ENCODE assay signal across 26 mouse cellular contexts in genomic region chr5:35740716-35741115, GRCm38 (mm10). TPM values are rescaled to one million over a fixed set of nuclear protein-coding genes. Genes with fewer than 3 reads are reported as not detected.
A peak's percentile ranks its signal among the peaks of the same experiment; 100 is the strongest.
DNase-seq lines count a peak whose midpoint lies in the region; ATAC-seq lines count a peak whose summit lies in the region.
"Had no signal": no experiment of that assay in that cellular context is flagged by ENCODE, and none has a peak within 500 bp of the region (broad histone marks: within the 10 kb centered on the region; RNA-seq: fewer than 3 reads in every experiment).

No protein-coding gene starts in this region.

- no peak overlapping the region for H3K4me3 ChIP-seq in heart, embryonic 15.5 days
- no peak overlapping the region for H3K4me3 ChIP-seq in lung, embryonic 15.5 days
- H3K4me3 ChIP-seq in stomach, embryonic 16.5 days (replicated peaks; ENCODE audit: low read length): no peak overlapping the region
- H3K4me3 ChIP-seq: embryonic facial prominence, embryonic 13.5 days; heart, embryonic 12.5 days; left cerebral cortex, adult 2 months; limb, embryonic 15.5 days; midbrain, embryonic 15.5 days; neural tube, embryonic 13.5 days had no signal

- no peaks in the 10 kb centered on the region for H3K36me3 ChIP-seq in heart, embryonic 15.5 days
- H3K36me3 ChIP-seq in lung, embryonic 15.5 days: no peaks in the 10 kb centered on the region
- no peaks in the 10 kb centered on the region for H3K36me3 ChIP-seq in stomach, embryonic 16.5 days (ENCODE audit: control insufficient read depth, insufficient read depth, low read length)
- H3K36me3 ChIP-seq: embryonic facial prominence, embryonic 13.5 days; G1E; heart, embryonic 12.5 days; limb, embryonic 15.5 days; midbrain, embryonic 15.5 days; neural tube, embryonic 13.5 days had no signal

- H3K9ac ChIP-seq in heart, embryonic 15.5 days: no peak overlapping the region
- no peak overlapping the region for H3K9ac ChIP-seq in lung, embryonic 15.5 days
- no peak overlapping the region for H3K9ac ChIP-seq in stomach, embryonic 16.5 days (ENCODE audit: low read length)
- H3K9ac ChIP-seq: embryonic facial prominence, embryonic 13.5 days; heart, embryonic 12.5 days; limb, embryonic 15.5 days; liver, embryonic 14.5 days; midbrain, embryonic 15.5 days; neural tube, embryonic 13.5 days had no signal

- no peaks in the 10 kb centered on the region for H3K9me3 ChIP-seq in heart, embryonic 15.5 days (replicated peaks)
- no peaks in the 10 kb centered on the region for H3K9me3 ChIP-seq in lung, embryonic 15.5 days
- H3K9me3 ChIP-seq in stomach, embryonic 16.5 days (replicated peaks; ENCODE audit: control insufficient read depth, low read length): no peaks in the 10 kb centered on the region
- H3K9me3 ChIP-seq: embryonic facial prominence, embryonic 13.5 days; G1E; heart, embryonic 12.5 days; limb, embryonic 15.5 days; midbrain, embryonic 15.5 days; neural tube, embryonic 13.5 days had no signal

- 0 out of 2 replicates have a peak, but pooled peaks cover 3% of the 10 kb centered on the region for H3K27me3 ChIP-seq in heart, embryonic 15.5 days
- no peaks in the 10 kb centered on the region; the same call in 1 of the 2 replicates for H3K27me3 ChIP-seq in lung, embryonic 15.5 days
- no peaks in the 10 kb centered on the region for H3K27me3 ChIP-seq in stomach, embryonic 16.5 days (ENCODE audit: control insufficient read depth, insufficient read depth, low read length)
- H3K27me3 ChIP-seq: Patski had no signal

- DNase-seq in heart, adult 9 months (ENCODE audit: low spot score in 2 of 2): no peak
- DNase-seq in lung, postnatal 14 days: no peak
- peak; percentile 70 for DNase-seq in R1 (ENCODE audit: low read depth, low spot score)
- no peak for DNase-seq in cerebellum, postnatal 10 days
- DNase-seq: cerebellum, adult 11-12 months; cerebellum, postnatal 14 days; embryo, embryonic 11 days; left cerebral cortex, postnatal 4 days; retina, postnatal 1 day; right cerebral cortex, postnatal 25 days; spleen, adult 18-20 months had no signal

- H3K4me1 ChIP-seq in heart, embryonic 15.5 days (replicated peaks): peaks cover 54% of the 10 kb centered on the region
- H3K4me1 ChIP-seq in lung, embryonic 15.5 days: peaks cover 39% of the 10 kb centered on the region
- H3K4me1 ChIP-seq in stomach, embryonic 16.5 days (ENCODE audit: control insufficient read depth, insufficient read depth, low read length): peaks cover 12% of the 10 kb centered on the region
- H3K4me1 ChIP-seq: midbrain, embryonic 15.5 days had no signal

- no peak overlapping the region for H3K4me2 ChIP-seq in heart, embryonic 15.5 days
- H3K4me2 ChIP-seq in lung, embryonic 15.5 days: no peak overlapping the region
- H3K4me2 ChIP-seq in stomach, embryonic 16.5 days (ENCODE audit: low read depth, low read length): 0 out of 2 replicates have a peak overlapping the region, but pooled peaks have one; percentile 6
- H3K4me2 ChIP-seq: embryonic facial prominence, embryonic 13.5 days; limb, embryonic 15.5 days; midbrain, embryonic 15.5 days; neural tube, embryonic 13.5 days had no signal

- no peak for ATAC-seq in heart, embryonic 15.5 days (replicated peaks; ENCODE audit: insufficient number of reproducible peaks, insufficient read depth, low FRiP score, low read depth)
- ATAC-seq in lung, embryonic 15.5 days (ENCODE audit: borderline replicate concordance, extremely low read depth, low FRiP score, low TSS enrichment): no peak
- no peak for ATAC-seq in stomach, embryonic 16.5 days (ENCODE audit: insufficient read depth, low FRiP score)
- ATAC-seq in megakaryocyte progenitor cell, adult 5-6 weeks (replicated peaks; ENCODE audit: poor library complexity): no peak
- ATAC-seq: forebrain, embryonic 14.5 days; hindbrain, postnatal 0 days; midbrain, embryonic 15.5 days; Patski had no signal

- 22% methylated on average over 10 of the region's 10 CpGs for WGBS in heart, embryonic 15.5 days
- 14% methylated on average over 10 of the region's 10 CpGs for WGBS in lung, embryonic 15.5 days
- 18% methylated on average over 10 of the region's 10 CpGs for WGBS in stomach, embryonic 16.5 days

- H3K27ac ChIP-seq in heart, embryonic 15.5 days: peak overlapping the region; percentile 53; the same call in 1 of the 2 replicates
- H3K27ac ChIP-seq in lung, embryonic 15.5 days: peak overlapping the region; percentile 87
- peak overlapping the region; percentile 69; the same call in 1 of the 2 replicates for H3K27ac ChIP-seq in stomach, embryonic 16.5 days (ENCODE audit: low read length)
- H3K27ac ChIP-seq: embryonic facial prominence, embryonic 13.5 days; hindbrain, postnatal 0 days; left cerebral cortex, adult 2 months; limb, embryonic 15.5 days; liver, embryonic 14.5 days; midbrain, embryonic 15.5 days; neural tube, embryonic 13.5 days had no signal

RNA-seq across cellular contexts. Expression of gene Sh3tc1, which starts 0.9 kb away (rescaled TPM):
- 8.6 and 10.9 TPM in 2 replicates for polyA plus RNA-seq in heart, embryonic 15.5 days (2015; fragmentation: Nextera tagmentation; extraction: Ambion mirVana)
- 11.0 and 11.6 TPM in 2 replicates for polyA plus RNA-seq in lung, embryonic 15.5 days (2015; fragmentation: Nextera tagmentation; extraction: Ambion mirVana)
- 6.2 and 9.1 TPM in 2 replicates for polyA plus RNA-seq in stomach, embryonic 16.5 days (2015; fragmentation: Nextera tagmentation; extraction: Ambion mirVana)
- 2.7 and 4.1 TPM in 2 replicates for total RNA-seq in megakaryocyte progenitor cell, adult 5-6 weeks (2015)
- total RNA-seq in megakaryocyte progenitor cell, adult 5-6 weeks (2017): 2.9 and 5.5 TPM in 2 replicates

RNA-seq across cellular contexts. Expression of gene Ablim2, which starts 17.0 kb away (rescaled TPM):
- 4.3 and 5.3 TPM in 2 replicates for polyA plus RNA-seq in heart, embryonic 15.5 days (2015; fragmentation: Nextera tagmentation; extraction: Ambion mirVana)
- polyA plus RNA-seq in lung, embryonic 15.5 days (2015; fragmentation: Nextera tagmentation; extraction: Ambion mirVana): 0.27 and 0.62 TPM in 2 replicates
- polyA plus RNA-seq in stomach, embryonic 16.5 days (2015; fragmentation: Nextera tagmentation; extraction: Ambion mirVana): 3.5 and 4.3 TPM in 2 replicates
- 0.59 TPM in 1 of 2 replicates, not detected in the other for total RNA-seq in megakaryocyte progenitor cell, adult 5-6 weeks (2015)
- total RNA-seq in megakaryocyte progenitor cell, adult 5-6 weeks (2017): 0.14 TPM in 1 of 2 replicates, not detected in the other
- polyA plus RNA-seq: G1E had no signal
